Mouse (Mus musculus) MEL (cell line): ENCODE measurements around the gene Zscan5b.

Experiments
- CTCF ChIP-seq, 3 experiments: IDR thresholded peaks in 2 of 3; conservative IDR thresholded peaks in 1 of 3; 2 replicates each; pipeline ENCODE4 v1.5.1; 2011 to 2012; ENCODE audit warnings: low read length in 3 of 3, low read depth in 2 of 3, mild to moderate bottlenecking in 2 of 3, improper control_type of control experiment in 1 of 3, inconsistent platforms in 1 of 3, mixed read lengths in 1 of 3, moderate library complexity in 1 of 3; ENCODE audit not compliant: control insufficient read depth in 1 of 3, insufficient read depth in 1 of 3, poor library complexity in 1 of 3, severe bottlenecking in 1 of 3
- E2F4 ChIP-seq: IDR thresholded peaks from 2 replicates; pipeline ENCODE4 v1.6.1; 2011; ENCODE audit warnings: low read depth, low read length, improper control_type of control experiment, borderline replicate concordance
- EP300 ChIP-seq, 2 experiments: IDR thresholded peaks; 2 replicates each; pipeline ENCODE4 v1.6.1; 2011; ENCODE audit warnings: improper control_type of control experiment in 2 of 2, low read length in 2 of 2, low read depth in 1 of 2, mild to moderate bottlenecking in 1 of 2
- MAX ChIP-seq: IDR thresholded peaks from 2 replicates; pipeline ENCODE4 v1.6.1; 2011; ENCODE audit warnings: low read length, improper control_type of control experiment
- POLR2A ChIP-seq, 2 experiments: IDR thresholded peaks; 2 replicates each; pipeline ENCODE4 v1.6.1; 2011 to 2012; ENCODE audit warnings: low read length in 2 of 2, mild to moderate bottlenecking in 2 of 2, control low read depth in 1 of 2, improper control_type of control experiment in 1 of 2, low read depth in 1 of 2, moderate library complexity in 1 of 2; ENCODE audit not compliant: control insufficient read depth in 1 of 2, insufficient read depth in 1 of 2, poor library complexity in 1 of 2
- RAD21 ChIP-seq: IDR thresholded peaks from 2 replicates; pipeline ENCODE4 v1.6.1; 2011; ENCODE audit warnings: mild to moderate bottlenecking, low read depth, low read length, improper control_type of control experiment
- SMC3 ChIP-seq: IDR thresholded peaks from 2 replicates; pipeline ENCODE4 v1.6.1; 2011; ENCODE audit warnings: low read depth, low read length, improper control_type of control experiment
- TAL1 ChIP-seq: IDR thresholded peaks from 2 replicates; pipeline ENCODE4 v1.6.1; 2012; ENCODE audit warnings: mild to moderate bottlenecking, inconsistent platforms, low read length, moderate library complexity, mixed read lengths
- TCF12 ChIP-seq: IDR thresholded peaks from 2 replicates; pipeline ENCODE4 v1.6.1; 2014; ENCODE audit warnings: low read depth, mild to moderate bottlenecking, inconsistent platforms, low read length, improper control_type of control experiment, moderate library complexity
- ZNF384 ChIP-seq: IDR thresholded peaks from 2 replicates; pipeline ENCODE4 v1.6.1; 2012; ENCODE audit warnings: low read depth, mild to moderate bottlenecking, inconsistent platforms, low read length, improper control_type of control experiment

DNA sequence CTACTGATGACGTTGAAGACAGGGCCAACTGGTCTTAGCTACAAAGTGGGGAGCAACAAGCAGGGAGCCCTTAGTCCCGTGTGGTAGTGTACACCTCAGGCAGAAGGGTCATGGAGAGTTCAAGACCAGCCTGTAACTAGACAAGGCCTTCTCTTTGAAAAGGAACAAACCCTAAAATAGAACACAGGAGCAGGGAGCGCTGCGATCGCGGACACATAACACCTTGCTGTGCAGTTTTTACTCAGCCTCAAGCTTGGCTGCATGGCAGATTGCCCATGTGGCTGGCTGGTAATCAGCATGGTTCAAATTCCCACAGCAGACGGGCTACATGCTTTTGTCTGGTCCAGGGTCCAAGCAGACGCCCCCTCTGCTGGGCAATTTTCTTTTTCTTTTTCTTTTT is 37.6 kb upstream of the Zscan5b start:
- TF ChIP-seq EP300 (IDR thresholded peaks at IDR 0.05; ENCODE audit: low read depth in 1 of 2, low read length in 2 of 2) (no peak), TAL1 (no peak), RAD21 (no peak), MAX (no peak), SMC3 (no peak), ZNF384 (no peak), CTCF (IDR thresholded peaks at IDR 0.05 in 2 of 3, conservative IDR thresholded peaks at IDR 0.05 in 1 of 3; ENCODE audit: control insufficient read depth in 1 of 3, insufficient read depth in 1 of 3, low read depth in 2 of 3, low read length in 3 of 3, poor library complexity in 1 of 3, severe bottlenecking in 1 of 3) (no peak), TCF12 (no peak), E2F4 (no peak), POLR2A (IDR thresholded peaks at IDR 0.05; ENCODE audit: control insufficient read depth in 1 of 2, insufficient read depth in 1 of 2, low read depth in 1 of 2, low read length in 2 of 2, poor library complexity in 1 of 2) (no peak)
